Mouse (Mus musculus) CH12.LX (cell line): ENCODE results near the gene Blzf1.

Source experiments
- CHD2 ChIP-seq: IDR thresholded peaks from 2 replicates; pipeline ENCODE4 v1.6.1; 2011; ENCODE audit warnings: low read length, improper control_type of control experiment
- CTCF ChIP-seq, 2 experiments: IDR thresholded peaks in 1 of 2; conservative IDR thresholded peaks in 1 of 2; 2 replicates each; pipeline ENCODE4 v1.5.1; 2011 to 2012; ENCODE audit warnings: low read depth in 2 of 2, low read length in 2 of 2, improper control_type of control experiment in 1 of 2, inconsistent platforms in 1 of 2, mild to moderate bottlenecking in 1 of 2, moderate library complexity in 1 of 2
- E2F4 ChIP-seq: IDR thresholded peaks from 2 replicates; pipeline ENCODE4 v1.6.1; 2011; ENCODE audit warnings: low read depth, low read length, improper control_type of control experiment; ENCODE audit not compliant: insufficient replicate concordance
- ELF1 ChIP-seq: IDR thresholded peaks from 2 replicates; pipeline ENCODE4 v1.6.1; 2014; ENCODE audit warnings: low read depth, mild to moderate bottlenecking, inconsistent platforms, low read length, improper control_type of control experiment
- EP300 ChIP-seq: IDR thresholded peaks from 2 replicates; pipeline ENCODE4 v1.6.1; 2011; ENCODE audit warnings: low read length, improper control_type of control experiment
- HCFC1 ChIP-seq: IDR thresholded peaks from 2 replicates; pipeline ENCODE4 v1.6.1; 2012; ENCODE audit warnings: low read depth, mild to moderate bottlenecking, inconsistent platforms, low read length, improper control_type of control experiment
- MAFK ChIP-seq: IDR thresholded peaks from 2 replicates; pipeline ENCODE4 v1.6.1; 2011; ENCODE audit warnings: low read length, improper control_type of control experiment; ENCODE audit not compliant: insufficient replicate concordance
- MAX ChIP-seq: IDR thresholded peaks from 2 replicates; pipeline ENCODE4 v1.6.1; 2011; ENCODE audit warnings: low read length, improper control_type of control experiment
- NELFE ChIP-seq: IDR thresholded peaks from 2 replicates; pipeline ENCODE4 v1.6.1; 2011; ENCODE audit warnings: low read depth, low read length, improper control_type of control experiment
- RAD21 ChIP-seq: IDR thresholded peaks from 2 replicates; pipeline ENCODE4 v1.6.1; 2011; ENCODE audit warnings: low read depth, mild to moderate bottlenecking, low read length, improper control_type of control experiment, moderate library complexity
- SIN3A ChIP-seq: IDR thresholded peaks from 2 replicates; pipeline ENCODE4 v1.6.1; 2012; ENCODE audit warnings: low read length, improper control_type of control experiment, inconsistent platforms
- TCF12 ChIP-seq: IDR thresholded peaks from 2 replicates; pipeline ENCODE4 v1.6.1; 2014; ENCODE audit warnings: low read depth, mild to moderate bottlenecking, inconsistent platforms, low read length, improper control_type of control experiment
- ZC3H11A ChIP-seq: IDR thresholded peaks from 2 replicates; pipeline ENCODE4 v1.6.1; 2012; ENCODE audit warnings: low read depth, mild to moderate bottlenecking, inconsistent platforms, low read length, improper control_type of control experiment
- ZNF384 ChIP-seq: IDR thresholded peaks from 2 replicates; pipeline ENCODE4 v1.6.1; 2012; ENCODE audit warnings: low read depth, low read length, improper control_type of control experiment, inconsistent platforms

GRCm38 (mm10) chr1:164327764-164328163 lies 20.5 kb upstream of the Blzf1 start:
- TF ChIP-seq EP300 (no peak), ELF1 (no peak), RAD21 (no peak), NELFE (no peak), MAFK (no peak), CTCF (conservative IDR thresholded peaks at IDR 0.05 in 1 of 2, IDR thresholded peaks at IDR 0.05 in 1 of 2; ENCODE audit: low read depth in 2 of 2, low read length in 2 of 2) (no peak), MAX (no peak), ZNF384 (no peak), CHD2 (no peak), ZC3H11A (no peak), TCF12 (no peak), E2F4 (no peak), HCFC1 (no peak), SIN3A (no peak)
